Mouse (Mus musculus): ENCODE data around the gene Trex1.

DNA sequence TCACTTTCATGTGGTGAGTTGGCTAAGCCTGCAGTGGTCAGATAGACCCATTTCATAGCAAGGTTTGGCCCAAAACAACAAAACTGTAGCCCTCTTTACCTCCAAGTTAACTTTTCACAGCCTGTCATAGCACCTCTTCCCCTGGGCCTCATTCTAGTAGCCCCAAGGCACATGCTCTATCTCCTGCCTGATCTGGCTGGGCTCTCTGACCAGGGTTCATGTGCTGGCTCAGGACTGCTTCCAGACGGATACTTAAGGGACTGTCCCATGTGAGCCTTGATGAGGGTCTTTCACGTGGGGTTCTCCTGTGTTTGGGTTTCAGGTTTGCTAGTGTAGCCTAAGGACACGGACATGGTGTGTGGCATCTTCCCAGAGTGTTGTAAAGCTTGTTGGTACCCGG, 19.9 kb downstream of the Trex1 start:
- TF ChIP-seq CTCF (IDR thresholded peaks at IDR 0.05; ENCODE audit: insufficient read depth, low read length) = no peak
- TF ChIP-seq POLR2A (IDR thresholded peaks at IDR 0.05; ENCODE audit: borderline replicate concordance, extremely low read depth, low read depth, low read length) = no peak
